Mouse (Mus musculus): ENCODE measurements around the gene Uaca. TPM values are rescaled to one million over a fixed set of nuclear protein-coding genes. Genes with fewer than 3 reads are reported as not detected.

The Uaca gene
- polyA plus RNA-seq (2016; fragmentation: Nextera tagmentation; extraction: Ambion mirVana) = 22.5 and 30.7 TPM in 2 replicates

DNA sequence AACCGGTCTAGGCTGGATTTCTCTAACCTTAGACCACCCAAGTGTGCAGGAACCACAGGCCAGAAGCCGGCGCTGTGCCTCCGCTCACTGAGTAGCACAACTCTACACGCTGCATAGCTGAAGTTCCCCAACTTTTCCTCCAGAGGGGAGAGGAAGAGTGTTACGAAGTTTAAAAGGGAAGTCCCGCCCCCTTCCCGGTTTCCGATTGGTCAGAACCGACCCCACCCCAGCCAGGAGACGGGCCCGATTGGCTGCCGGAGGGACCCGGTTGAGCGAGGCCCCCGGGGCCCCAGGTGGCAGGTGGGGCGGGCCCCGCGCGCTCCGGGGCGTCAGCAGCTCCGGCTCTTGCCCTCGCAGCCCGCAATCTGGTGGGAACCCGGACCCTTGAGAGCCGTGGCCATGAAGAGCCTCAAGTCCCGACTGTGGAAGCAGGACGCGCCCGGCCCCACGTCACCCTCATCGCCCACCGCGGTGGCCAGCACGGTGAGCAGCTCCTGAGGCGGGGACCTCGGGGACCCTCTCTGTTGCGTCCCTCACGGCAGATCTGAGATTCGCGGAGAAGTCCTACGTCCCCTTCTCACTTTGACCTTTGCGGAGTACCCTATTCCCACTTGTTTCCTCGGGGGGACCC, at the start of gene Uaca:
Gene Uaca (plus strand): TSS at position 333 of the 631 bp plus-strand sequence.
- DNase-seq (ENCODE audit: low spot score) = peak; percentile 95
- Histone ChIP-seq H3K27ac (peak within 1 kb of the TSS; percentile 93), H3K4me1 (replicated peaks) (peaks cover 31% of the 10 kb centered on the region), H3K36me3 (no peaks in the 10 kb centered on the region), H3K9me3 (no peaks in the 10 kb centered on the region), H3K27me3 (ENCODE audit: insufficient read depth, poor library complexity, severe bottlenecking) (no peaks in the 10 kb centered on the region), H3K4me3 (peak within 1 kb of the TSS; percentile 80)
- under 1% methylated on average over 45 of the region's 45 CpGs for WGBS

DNA sequence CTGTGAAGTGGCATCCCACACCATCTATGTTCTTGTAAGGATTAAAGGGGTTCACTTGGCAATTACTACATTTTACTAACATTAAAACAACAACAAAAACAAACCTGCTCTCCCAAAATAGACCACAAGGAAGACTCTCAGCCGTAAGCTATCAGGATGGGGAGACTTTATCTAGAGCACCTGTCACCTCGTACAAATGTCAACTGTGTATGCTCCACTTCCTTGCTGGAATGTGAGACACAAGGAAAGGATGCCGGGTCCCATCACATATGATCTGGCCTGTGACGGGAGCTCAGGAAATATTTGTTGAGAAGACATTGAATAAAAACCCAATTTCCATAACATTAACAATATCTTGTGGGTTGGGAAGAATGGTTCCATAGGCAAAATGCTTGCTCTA, 49.4 kb upstream of the Uaca start:
- Histone ChIP-seq H3K27me3 (ENCODE audit: insufficient read depth, poor library complexity, severe bottlenecking) (0 out of 2 replicates have a peak, but pooled peaks cover 10% of the 10 kb centered on the region), H3K9me3 (no peaks in the 10 kb centered on the region), H3K27ac (no peak overlapping the region), H3K4me1 (replicated peaks) (peaks cover 2% of the 10 kb centered on the region; the same call in 1 of the 2 replicates), H3K36me3 (no peaks in the 10 kb centered on the region), H3K4me3 (no peak overlapping the region)
- no peak for DNase-seq (ENCODE audit: low spot score)
- WGBS = 66% methylated on average over 4 of the region's 4 CpGs

DNA sequence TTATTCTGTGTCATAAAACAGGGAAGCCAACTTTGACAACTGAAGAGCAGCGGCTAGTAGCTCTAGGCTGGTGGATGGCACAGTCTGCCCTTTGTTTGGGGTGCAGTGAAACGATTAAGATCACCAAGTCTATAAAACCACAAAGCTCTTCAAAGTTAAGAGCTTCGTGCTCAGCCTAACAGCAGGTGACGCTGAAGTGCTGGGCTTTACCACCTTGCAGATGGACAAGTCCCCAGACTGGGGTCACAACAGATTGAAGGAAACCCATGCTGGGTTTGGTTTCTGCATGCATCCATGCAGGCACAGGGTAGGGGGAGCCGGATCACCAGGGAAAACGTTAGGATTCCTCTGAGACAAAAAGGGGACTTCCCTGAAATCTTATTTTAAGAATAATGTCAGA, 47.8 kb upstream of the Uaca start:
- 63% methylated on average over 6 of the region's 6 CpGs for WGBS
- H3K27ac ChIP-seq = no peak overlapping the region
- no peaks in the 10 kb centered on the region for H3K36me3 ChIP-seq
- H3K27me3 ChIP-seq (ENCODE audit: insufficient read depth, poor library complexity, severe bottlenecking) = 0 out of 2 replicates have a peak, but pooled peaks cover 10% of the 10 kb centered on the region
- no peak for DNase-seq (ENCODE audit: low spot score)
- no peaks in the 10 kb centered on the region for H3K9me3 ChIP-seq
- H3K4me1 ChIP-seq (replicated peaks) = peaks cover 2% of the 10 kb centered on the region; the same call in 1 of the 2 replicates
- H3K4me3 ChIP-seq = no peak overlapping the region

DNA sequence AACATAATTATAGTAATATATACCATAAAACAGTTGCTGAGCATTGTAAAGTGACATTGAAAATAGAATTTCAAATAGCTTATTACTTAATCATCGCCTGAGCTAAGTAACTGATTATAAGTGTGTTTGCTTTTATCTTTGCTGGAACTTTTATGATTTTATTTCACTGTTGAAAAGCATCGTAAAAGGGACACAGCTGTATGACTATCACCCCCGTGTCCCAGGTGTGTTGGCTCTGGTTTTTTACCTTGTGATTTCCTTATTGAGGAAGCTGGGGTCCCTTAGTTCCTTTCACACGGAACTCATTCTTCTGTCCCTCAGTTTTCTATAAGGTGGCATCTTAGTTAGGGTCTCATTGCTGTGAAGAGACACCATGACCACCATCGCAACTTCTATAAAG, 46.7 kb upstream of the Uaca start:
- Histone ChIP-seq H3K27me3 (ENCODE audit: insufficient read depth, poor library complexity, severe bottlenecking) (0 out of 2 replicates have a peak, but pooled peaks cover 10% of the 10 kb centered on the region), H3K4me1 (replicated peaks) (peaks cover 2% of the 10 kb centered on the region; the same call in 1 of the 2 replicates), H3K27ac (no peak overlapping the region), H3K36me3 (no peaks in the 10 kb centered on the region), H3K4me3 (no peak overlapping the region), H3K9me3 (no peaks in the 10 kb centered on the region)
- WGBS = 87% methylated on average over 5 of the region's 5 CpGs
- DNase-seq (ENCODE audit: low spot score) = no peak

DNA sequence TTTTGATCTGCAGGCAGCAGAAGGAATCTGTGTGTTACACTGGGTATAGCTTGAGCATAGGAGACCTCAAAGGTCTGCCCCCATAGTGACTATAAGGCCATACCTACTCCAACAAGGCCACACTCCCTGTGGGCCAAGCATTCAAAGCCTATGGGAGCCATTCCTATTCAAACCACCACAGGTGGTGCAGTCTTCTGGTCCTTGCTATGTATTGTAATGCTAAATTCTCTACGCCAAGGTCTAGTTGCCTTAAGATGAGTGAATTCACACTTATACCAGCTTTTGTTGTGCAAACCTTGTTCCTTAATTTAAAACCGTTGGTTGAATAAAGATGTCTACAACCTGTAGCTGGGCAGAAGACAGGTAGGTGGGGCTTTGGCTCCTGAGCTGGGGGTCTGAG, 46.2 kb upstream of the Uaca start:
- H3K27ac ChIP-seq = no peak overlapping the region
- 0 out of 2 replicates have a peak, but pooled peaks cover 10% of the 10 kb centered on the region for H3K27me3 ChIP-seq (ENCODE audit: insufficient read depth, poor library complexity, severe bottlenecking)
- H3K4me1 ChIP-seq (replicated peaks) = 0 out of 2 replicates have a peak, but pooled peaks cover 2% of the 10 kb centered on the region
- no peaks in the 10 kb centered on the region for H3K36me3 ChIP-seq
- WGBS = 68% methylated on average over 2 of the region's 2 CpGs
- H3K9me3 ChIP-seq = no peaks in the 10 kb centered on the region
- no peak overlapping the region for H3K4me3 ChIP-seq
- DNase-seq (ENCODE audit: low spot score) = no peak

DNA sequence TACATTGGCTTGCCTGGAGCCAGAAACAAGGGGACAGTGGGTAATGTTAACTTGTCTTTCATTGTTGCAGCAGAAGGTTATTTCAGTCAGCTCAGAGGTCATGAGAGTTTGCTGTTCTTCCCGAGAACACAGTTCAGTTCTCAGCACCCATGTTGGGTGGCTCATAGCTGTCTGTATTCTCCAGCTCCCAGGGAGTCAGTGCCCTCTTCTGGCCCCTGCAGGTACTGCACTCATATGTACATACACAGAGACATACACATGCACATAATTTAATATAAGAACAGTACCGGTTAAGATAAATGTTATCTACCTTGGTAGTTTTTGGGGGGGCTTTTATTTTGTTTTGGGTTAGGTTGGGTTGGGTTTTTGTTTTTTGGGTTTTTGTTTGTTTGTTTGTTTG, 45.2 kb upstream of the Uaca start:
- Histone ChIP-seq H3K4me3 (no peak overlapping the region), H3K4me1 (replicated peaks) (no peaks in the 10 kb centered on the region), H3K27ac (no peak overlapping the region), H3K27me3 (ENCODE audit: insufficient read depth, poor library complexity, severe bottlenecking) (0 out of 2 replicates have a peak, but pooled peaks cover 10% of the 10 kb centered on the region), H3K36me3 (no peaks in the 10 kb centered on the region), H3K9me3 (no peaks in the 10 kb centered on the region)
- 90% methylated on average over 2 of the region's 2 CpGs for WGBS
- no peak for DNase-seq (ENCODE audit: low spot score)

DNA sequence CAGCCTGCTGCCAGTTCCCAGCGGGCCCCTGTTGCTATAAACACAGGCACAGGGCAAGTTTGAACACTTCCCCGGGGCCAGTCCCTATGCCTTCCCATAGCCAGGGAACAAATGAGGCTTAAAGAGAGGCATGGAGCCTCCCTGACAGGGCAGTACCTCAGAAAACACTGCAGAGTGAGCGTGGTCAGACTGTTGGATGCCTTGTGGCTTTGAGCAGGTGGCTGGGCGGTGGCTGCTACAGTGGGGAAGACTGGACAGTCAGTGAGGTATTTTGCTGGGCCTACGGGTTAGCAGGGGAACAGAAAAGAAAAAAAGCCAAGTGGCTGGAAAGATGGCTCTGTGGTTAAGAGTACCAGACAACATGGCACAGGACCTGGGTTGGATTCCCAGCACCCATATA, 43.2 kb upstream of the Uaca start:
- Histone ChIP-seq H3K27ac (no peak overlapping the region), H3K27me3 (ENCODE audit: insufficient read depth, poor library complexity, severe bottlenecking) (no peaks in the 10 kb centered on the region), H3K36me3 (no peaks in the 10 kb centered on the region), H3K4me3 (no peak overlapping the region), H3K9me3 (no peaks in the 10 kb centered on the region), H3K4me1 (replicated peaks) (no peaks in the 10 kb centered on the region)
- no peak for DNase-seq (ENCODE audit: low spot score)
- WGBS = 90% methylated on average over 5 of the region's 5 CpGs

DNA sequence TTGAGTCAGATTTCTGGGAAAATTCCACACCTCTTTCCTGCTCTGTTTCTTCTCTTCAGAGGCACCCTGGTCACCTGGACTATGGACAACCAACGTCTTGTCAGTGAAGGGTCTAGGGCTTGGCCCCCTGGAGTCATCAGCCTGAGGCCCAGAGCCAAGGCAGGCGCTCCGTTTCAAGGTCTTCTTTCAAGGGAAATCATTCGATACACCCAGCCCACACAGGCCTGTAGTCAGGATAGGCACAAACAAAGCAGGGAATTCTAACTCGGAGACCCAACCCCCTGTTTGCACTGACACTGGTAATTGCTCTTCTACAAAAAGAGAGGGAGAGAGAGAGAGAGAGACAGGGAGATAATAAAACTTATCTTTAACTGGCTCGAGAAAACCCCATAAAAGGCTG, 42.4 kb upstream of the Uaca start:
- no peaks in the 10 kb centered on the region for H3K4me1 ChIP-seq (replicated peaks)
- H3K27me3 ChIP-seq (ENCODE audit: insufficient read depth, poor library complexity, severe bottlenecking) = no peaks in the 10 kb centered on the region
- H3K36me3 ChIP-seq = no peaks in the 10 kb centered on the region
- WGBS = 77% methylated on average over 6 of the region's 6 CpGs
- no peak for DNase-seq (ENCODE audit: low spot score)
- H3K4me3 ChIP-seq = no peak overlapping the region
- no peak overlapping the region for H3K27ac ChIP-seq
- H3K9me3 ChIP-seq = no peaks in the 10 kb centered on the region

DNA sequence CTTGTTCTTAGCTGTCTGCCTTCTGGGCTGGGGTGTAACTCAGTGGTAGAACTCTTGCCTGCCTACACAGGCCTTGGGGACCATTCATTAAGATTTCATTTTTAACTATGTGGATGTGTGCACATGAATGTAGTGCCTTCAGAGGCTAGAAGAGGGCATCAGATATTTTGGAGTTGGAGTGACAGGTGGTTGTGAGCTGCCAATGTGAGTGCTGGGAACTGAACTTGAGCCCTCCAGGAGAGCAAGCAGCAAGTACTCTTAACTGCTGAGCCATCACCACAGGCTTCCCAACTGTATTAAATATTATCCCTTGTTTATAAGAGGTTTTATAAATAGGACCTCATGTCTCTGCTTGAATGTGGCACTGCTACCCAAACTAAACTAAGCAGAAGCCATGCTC, 41.7 kb upstream of the Uaca start:
- Histone ChIP-seq H3K27ac (no peak overlapping the region), H3K36me3 (no peaks in the 10 kb centered on the region), H3K9me3 (no peaks in the 10 kb centered on the region), H3K4me3 (no peak overlapping the region), H3K4me1 (replicated peaks) (peaks cover 4% of the 10 kb centered on the region; the same call in 1 of the 2 replicates), H3K27me3 (ENCODE audit: insufficient read depth, poor library complexity, severe bottlenecking) (no peaks in the 10 kb centered on the region)
- no peak for DNase-seq (ENCODE audit: low spot score)

DNA sequence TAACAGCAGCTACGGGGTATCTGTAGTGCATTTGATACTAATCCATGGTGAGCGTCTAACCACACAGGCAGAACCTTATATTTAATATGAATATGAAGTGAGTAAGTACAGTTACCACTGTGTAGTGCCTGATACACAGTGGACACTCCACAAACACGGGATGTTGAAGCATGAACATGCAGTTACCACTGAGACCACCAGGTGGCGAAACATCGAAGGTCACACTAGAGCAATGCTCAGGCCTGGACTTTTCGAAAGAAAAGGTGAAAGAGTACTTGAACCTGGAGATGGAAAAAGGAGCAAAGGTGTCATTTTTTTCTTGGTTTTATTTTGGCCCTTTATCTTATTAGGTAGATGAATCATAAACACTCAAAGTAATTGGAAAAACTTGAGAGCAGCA, 38.1 kb upstream of the Uaca start:
- 0 out of 2 replicates have a peak, but pooled peaks cover 5% of the 10 kb centered on the region for H3K9me3 ChIP-seq

DNA sequence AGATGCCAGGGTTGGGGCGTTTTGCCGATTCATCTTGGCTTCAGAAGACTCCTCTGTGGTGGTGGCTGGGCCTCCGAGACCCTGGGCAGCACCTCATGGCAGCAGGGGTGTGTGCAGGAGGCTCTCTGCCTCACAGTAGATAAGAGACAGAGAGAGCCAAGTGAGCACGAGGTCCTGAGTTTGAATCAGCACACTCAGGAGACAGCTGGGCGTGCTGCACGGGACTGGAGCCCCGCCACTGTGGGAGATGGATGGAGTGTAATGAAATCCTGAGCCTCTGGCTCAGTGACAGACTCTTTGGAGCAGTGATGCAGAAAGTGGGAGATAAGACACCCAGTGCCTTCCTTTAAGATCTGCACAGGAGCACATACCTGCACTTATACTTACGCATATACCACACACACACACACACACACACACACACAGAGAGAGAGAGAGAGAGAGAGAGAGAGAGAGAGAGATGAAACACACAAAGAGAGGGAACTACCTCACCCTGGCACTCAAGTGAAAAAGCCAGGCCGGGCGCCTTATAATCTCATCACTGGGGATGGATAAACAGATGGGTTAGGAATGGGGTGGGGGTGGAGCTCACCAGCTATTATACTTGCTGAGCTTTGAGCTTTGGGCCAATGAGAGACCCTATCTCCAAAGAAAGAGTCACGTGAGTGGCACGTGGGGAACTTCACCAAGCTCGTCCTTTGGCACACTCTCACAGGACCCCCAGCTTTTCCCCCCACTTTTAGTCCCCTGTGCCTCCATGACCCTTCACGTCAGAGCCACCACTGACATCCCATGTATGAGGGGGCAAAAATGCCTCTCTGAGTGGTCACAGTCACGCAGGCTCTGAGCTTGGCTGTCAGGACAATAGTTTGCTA, 37.2 kb upstream of the Uaca start:
- Histone ChIP-seq H3K9me3 (0 out of 2 replicates have a peak, but pooled peaks cover 5% of the 10 kb centered on the region), H3K27ac (peak overlapping the region; percentile 60; the same call in 1 of the 2 replicates), H3K4me1 (replicated peaks) (peaks cover 13% of the 10 kb centered on the region), H3K4me3 (no peak overlapping the region), H3K27me3 (ENCODE audit: insufficient read depth, poor library complexity, severe bottlenecking) (no peaks in the 10 kb centered on the region), H3K36me3 (no peaks in the 10 kb centered on the region)
- 83% methylated on average over 15 of the region's 15 CpGs for WGBS
- no peak for DNase-seq (ENCODE audit: low spot score)

More for the DNA sequence above, 38.1 kb upstream of the Uaca start:
- WGBS = 38% methylated on average over 6 of the region's 6 CpGs
- H3K27me3 ChIP-seq (ENCODE audit: insufficient read depth, poor library complexity, severe bottlenecking) = no peaks in the 10 kb centered on the region
- H3K27ac ChIP-seq = no peak overlapping the region
- H3K36me3 ChIP-seq = no peaks in the 10 kb centered on the region
- peak; percentile 63 for DNase-seq (ENCODE audit: low spot score)
- peaks cover 13% of the 10 kb centered on the region for H3K4me1 ChIP-seq (replicated peaks)
- H3K4me3 ChIP-seq = no peak overlapping the region

DNA sequence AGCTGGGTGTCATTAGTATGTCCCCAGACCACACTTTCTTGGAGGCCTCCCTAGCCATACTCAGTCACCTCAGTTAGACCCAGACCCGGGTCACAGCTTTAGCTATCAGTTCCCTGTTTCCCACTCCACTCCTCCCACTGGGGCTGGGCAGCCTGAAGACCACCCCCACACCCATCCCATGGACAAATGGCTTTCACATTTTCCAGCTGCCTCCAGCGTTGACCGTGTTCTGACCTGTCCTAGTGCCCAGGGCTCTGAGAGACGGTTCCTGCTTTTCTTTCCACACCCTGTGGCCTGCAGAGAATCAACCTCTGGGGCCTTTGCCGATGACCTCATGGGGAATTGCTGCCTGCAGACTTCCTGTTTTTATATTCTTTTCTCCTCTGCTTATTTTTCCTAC, 36.5 kb upstream of the Uaca start:
- Histone ChIP-seq H3K4me1 (replicated peaks) (peaks cover 13% of the 10 kb centered on the region), H3K9me3 (0 out of 2 replicates have a peak, but pooled peaks cover 5% of the 10 kb centered on the region), H3K4me3 (no peak overlapping the region), H3K27ac (peak overlapping the region; percentile 60; the same call in 1 of the 2 replicates), H3K27me3 (ENCODE audit: insufficient read depth, poor library complexity, severe bottlenecking) (no peaks in the 10 kb centered on the region), H3K36me3 (no peaks in the 10 kb centered on the region)
- peak; percentile 39 for DNase-seq (ENCODE audit: low spot score)
- WGBS = 46% methylated on average over 5 of the region's 5 CpGs
